Mouse (Mus musculus) C2C12 (cell line): ENCODE results near the gene Tspan14. TPM values are rescaled to one million over a fixed set of nuclear protein-coding genes. Genes with fewer than 3 reads are reported as not detected.

Experiments
- H3K27me3 ChIP-seq: one replicate; pipeline ENCODE4 v1.6.1; 2011; ENCODE audit not compliant: control insufficient read depth, insufficient read depth, insufficient read length
- H3K36me3 ChIP-seq: one replicate; pipeline ENCODE4 v1.6.1; 2011; ENCODE audit not compliant: control insufficient read depth, insufficient read depth
- H3K4me3 ChIP-seq: one replicate; pipeline ENCODE4 v1.5.1; 2011; ENCODE audit warnings: mild to moderate bottlenecking, control low read depth; ENCODE audit not compliant: poor library complexity, insufficient read depth, severe bottlenecking
- H3K79me2 ChIP-seq: one replicate; pipeline ENCODE4 v1.6.1; 2011; ENCODE audit not compliant: control insufficient read depth, insufficient read depth
- H3K79me3 ChIP-seq: one replicate; pipeline ENCODE4 v1.6.1; 2011; ENCODE audit warnings: low read depth, control low read depth
- H3ac ChIP-seq: one replicate; pipeline ENCODE3; 2011; ENCODE audit warnings: low read depth; ENCODE audit not compliant: control insufficient read depth, insufficient read length
- CEBPB ChIP-seq: IDR thresholded peaks from one replicate; pipeline ENCODE4 v1.6.1; 2011; ENCODE audit warnings: low read depth, mild to moderate bottlenecking, control low read depth, moderate library complexity
- CTCF ChIP-seq: IDR thresholded peaks from one replicate; pipeline ENCODE4 v1.5.1; 2011; ENCODE audit not compliant: control insufficient read depth, insufficient read depth, insufficient read length
- FOSL1 ChIP-seq: IDR thresholded peaks from one replicate; pipeline ENCODE4 v1.8.0; 2011; ENCODE audit warnings: mild to moderate bottlenecking, low read length; ENCODE audit not compliant: poor library complexity, insufficient read depth, severe bottlenecking
- MAX ChIP-seq: IDR thresholded peaks from one replicate; pipeline ENCODE4 v1.6.1; 2011; ENCODE audit warnings: mild to moderate bottlenecking, control low read depth
- MYOD1 ChIP-seq: IDR thresholded peaks from one replicate; pipeline ENCODE4 v1.6.1; 2011; ENCODE audit warnings: low read depth; ENCODE audit not compliant: control insufficient read depth, insufficient read length
- MYOG ChIP-seq: IDR thresholded peaks from one replicate; pipeline ENCODE4 v1.6.1; 2011; ENCODE audit not compliant: control insufficient read depth, insufficient read length; ENCODE audit errors: extremely low read depth
- USF1 ChIP-seq: IDR thresholded peaks from one replicate; pipeline ENCODE4 v1.6.1; 2011; ENCODE audit warnings: low read depth, mild to moderate bottlenecking, control low read depth, moderate library complexity
- polyA plus RNA-seq: library from polyadenylated mRNA; unstranded; fragments of >200 nt; fragmentation: generic; extraction: Trizol; gene quantifications from one replicate; pipeline ENCODE4 v1.2.1, GENCODE M21; 2012; ENCODE audit warnings: missing spikeins

Tspan14 gene
- polyA plus RNA-seq, 1 experiment, result 41.5 TPM

DNA sequence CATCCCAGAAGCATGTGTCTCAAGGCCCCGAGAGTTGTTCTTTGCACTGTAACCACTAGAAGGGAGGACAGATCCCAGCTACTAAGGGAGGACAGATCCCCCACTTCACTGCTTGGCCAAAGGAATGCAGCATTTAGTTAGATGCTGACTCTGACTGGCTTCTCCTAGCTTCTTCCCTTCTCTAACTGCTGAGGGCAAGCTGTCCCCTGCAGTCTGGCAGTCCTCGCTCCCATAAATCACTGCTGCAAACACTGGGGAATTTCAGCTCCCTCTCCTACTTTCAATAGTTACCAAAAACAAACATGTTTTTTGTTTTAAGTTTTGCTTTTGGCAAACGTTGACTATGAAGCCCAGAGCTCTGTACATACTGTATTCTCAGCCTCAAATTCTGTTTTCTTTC is 96.0 kb downstream of the Tspan14 start:
- H3ac ChIP-seq, result no peak overlapping the region
- no peaks in the 10 kb centered on the region for H3K36me3 ChIP-seq
- no peak overlapping the region for H3K4me3 ChIP-seq
- H3K79me3 ChIP-seq, result no peaks in the 10 kb centered on the region
- TF ChIP-seq USF1 (no peak), CEBPB (no peak), FOSL1 (no peak), MAX (no peak), MYOG (no peak), CTCF (no peak), MYOD1 (no peak)
- no peaks in the 10 kb centered on the region for H3K27me3 ChIP-seq
- no peaks in the 10 kb centered on the region for H3K79me2 ChIP-seq

DNA sequence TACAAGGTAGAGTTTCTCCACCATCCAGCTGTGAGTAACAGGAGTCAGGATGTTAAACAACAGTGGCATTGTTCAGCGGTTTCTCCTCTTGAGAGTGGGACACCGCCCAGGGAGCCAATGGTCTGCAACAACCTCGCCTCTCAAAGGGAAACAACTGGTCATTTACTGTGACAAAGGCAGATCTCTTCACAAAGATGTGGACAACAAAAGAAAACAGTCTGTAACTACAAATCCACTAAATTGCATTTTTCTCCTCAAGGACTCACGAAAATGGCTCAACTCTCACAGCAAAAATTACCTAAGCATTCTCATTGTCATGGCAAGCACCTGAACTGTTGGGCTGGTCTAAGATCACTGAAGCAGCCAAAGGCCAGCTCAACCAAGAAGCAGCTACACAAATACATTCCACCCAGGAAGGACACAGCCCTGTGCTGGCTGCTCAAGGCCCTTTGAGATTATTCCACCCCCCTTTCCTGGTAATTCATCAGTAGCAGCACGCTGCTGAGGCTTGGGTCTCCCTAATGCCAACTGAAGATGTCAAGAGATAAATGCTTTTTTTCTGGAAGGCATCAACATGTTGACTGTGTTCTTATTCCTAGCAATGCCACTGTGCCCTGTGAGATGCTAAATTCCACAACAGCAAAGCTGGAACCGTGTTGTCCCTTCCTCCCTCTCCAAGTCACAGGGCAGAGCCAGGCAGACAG is 101.6 kb downstream of the Tspan14 start:
- TF ChIP-seq MYOG (no peak), USF1 (no peak), MYOD1 (no peak), FOSL1 (no peak), CEBPB (no peak), CTCF (no peak), MAX (no peak)
- Histone ChIP-seq H3K4me3 (no peak overlapping the region), H3ac (no peak overlapping the region), H3K27me3 (no peaks in the 10 kb centered on the region), H3K79me2 (no peaks in the 10 kb centered on the region), H3K36me3 (no peaks in the 10 kb centered on the region), H3K79me3 (no peaks in the 10 kb centered on the region)

DNA sequence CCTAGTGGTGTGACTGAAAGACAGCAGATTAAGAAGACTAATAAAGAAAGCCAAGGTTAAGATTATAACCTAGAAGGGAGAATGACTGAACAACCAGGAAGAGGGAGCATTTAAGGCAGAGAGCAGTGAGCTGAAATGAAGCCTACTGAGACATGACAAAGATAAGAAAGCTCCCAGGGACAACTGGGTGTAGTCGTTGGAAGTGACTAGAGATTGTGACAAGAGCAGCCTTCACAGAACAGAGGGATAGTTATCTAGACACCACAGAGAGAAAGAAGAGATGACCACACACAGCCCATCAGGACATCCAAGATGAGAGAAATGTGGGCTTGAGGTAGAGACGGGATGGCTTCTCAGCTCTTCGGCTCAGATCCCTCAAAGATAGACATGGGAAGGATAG is 102.9 kb downstream of the Tspan14 start:
- TF ChIP-seq CEBPB (no peak), CTCF (no peak), MAX (no peak), FOSL1 (no peak), MYOD1 (no peak), USF1 (no peak), MYOG (no peak)
- Histone ChIP-seq H3K36me3 (no peaks in the 10 kb centered on the region), H3K27me3 (no peaks in the 10 kb centered on the region), H3ac (no peak overlapping the region), H3K4me3 (no peak overlapping the region), H3K79me2 (no peaks in the 10 kb centered on the region), H3K79me3 (no peaks in the 10 kb centered on the region)

GRCm38 (mm10) chr14:40863022-40863421 is 103.6 kb downstream of the Tspan14 start:
- TF ChIP-seq MYOG, result no peak
- TF ChIP-seq FOSL1, result no peak
- no peak for TF ChIP-seq USF1
- Histone ChIP-seq H3ac (no peak overlapping the region), H3K36me3 (no peaks in the 10 kb centered on the region), H3K27me3 (no peaks in the 10 kb centered on the region), H3K79me3 (no peaks in the 10 kb centered on the region), H3K79me2 (no peaks in the 10 kb centered on the region), H3K4me3 (no peak overlapping the region)

Other genes starting within 250 kb of the Tspan14 start
- gene Sh2d4b, start 73.5 kb downstream of the Tspan14 start, polyA plus RNA-seq, result 0.09 TPM
- 3.2 TPM for gene Fam213a, start 47.0 kb upstream of the Tspan14 start, polyA plus RNA-seq
- 0.07 TPM for gene Dydc2, start 102.4 kb upstream of the Tspan14 start, polyA plus RNA-seq
- gene Dydc1, start 106.1 kb upstream of the Tspan14 start, polyA plus RNA-seq, result not detected
- gene Mat1a, start 138.2 kb upstream of the Tspan14 start, polyA plus RNA-seq, result not detected
- gene Sftpa1, start 165.0 kb upstream of the Tspan14 start, polyA plus RNA-seq, result not detected
- gene Mbl1, start 184.7 kb upstream of the Tspan14 start, polyA plus RNA-seq, result not detected
- not detected for gene Sftpd, start 218.3 kb upstream of the Tspan14 start, polyA plus RNA-seq